Mouse (Mus musculus) small intestine, adult 2 months (tissue): ENCODE data around the gene Spryd7. TPM values are rescaled to one million over a fixed set of nuclear protein-coding genes. Genes with fewer than 3 reads are reported as not detected.
A peak's percentile ranks its signal among the peaks of the same experiment; 100 is the strongest.
"Not testable (repeated sequence)": the region's sequence is repeated elsewhere in the genome, so short reads cannot be mapped to it uniquely, and the experiment has no call there.

Source experiments
- H3K27ac ChIP-seq: fragments of 200-500 bp; 2 replicates; pipeline ENCODE4 v1.5.1; 2012; ENCODE audit warnings: low read depth, low read length, control low read depth, inconsistent platforms; ENCODE audit not compliant: insufficient read depth
- H3K27me3 ChIP-seq: fragments of 200-500 bp; 2 replicates; pipeline ENCODE4 v1.6.1; 2012; ENCODE audit warnings: mild to moderate bottlenecking, moderate library complexity, low read length, inconsistent platforms; ENCODE audit not compliant: control insufficient read depth, insufficient read depth
- H3K36me3 ChIP-seq: fragments of 200-500 bp; 2 replicates; pipeline ENCODE4 v1.6.1; 2012; ENCODE audit warnings: mild to moderate bottlenecking, low read length, control low read depth, inconsistent platforms; ENCODE audit not compliant: control insufficient read depth, insufficient read depth
- H3K4me1 ChIP-seq: fragments of 200-500 bp; 2 replicates; pipeline ENCODE4 v1.6.1; 2012; ENCODE audit warnings: low read length, inconsistent platforms, mixed read lengths; ENCODE audit not compliant: control insufficient read depth, insufficient read depth, insufficient read length
- H3K4me3 ChIP-seq: fragments of 200-500 bp; 2 replicates; pipeline ENCODE4 v1.5.1; 2012; ENCODE audit warnings: low read depth, mild to moderate bottlenecking, control low read depth, inconsistent platforms, low read length, moderate library complexity
- CTCF ChIP-seq: fragments of 200-500 bp; IDR thresholded peaks from 2 replicates; pipeline ENCODE4 v1.5.1; 2012; ENCODE audit warnings: low read depth, mild to moderate bottlenecking, control low read depth, inconsistent platforms, low read length, moderate library complexity, mixed read lengths; ENCODE audit not compliant: insufficient replicate concordance, insufficient read length; ENCODE audit errors: extremely low read depth
- POLR2A ChIP-seq: fragments of 200-500 bp; IDR thresholded peaks from 2 replicates; pipeline ENCODE4 v1.6.1; 2012; ENCODE audit warnings: low read depth, mild to moderate bottlenecking, control low read depth, inconsistent platforms, low read length, moderate library complexity
- WGBS: fragments of 180-500 bp; shearing (Covaris S2); methylation state at CpG from one replicate; pipeline ENCODE4 v1.1.7; 2018; 5-methylcytosine and 5-hydroxymethylcytosine counted together
- polyA plus RNA-seq: library from polyadenylated mRNA; depleted of rRNA; stranded (reverse); fragments of >200 nt; gene quantifications from 2 replicates; pipeline ENCODE4 v1.2.3, GENCODE M21; 2012

Gene Spryd7
- polyA plus RNA-seq, 1 experiment, result 31.8 TPM

- no peak overlapping the region for H3K27ac ChIP-seq
- H3K4me1 ChIP-seq, result no peaks in the 10 kb centered on the region; the same call in 1 of the 2 replicates
- no peak overlapping the region for H3K4me3 ChIP-seq
- H3K36me3 ChIP-seq, result no peaks in the 10 kb centered on the region
- WGBS, result 41% methylated on average over 9 of the region's 9 CpGs
- TF ChIP-seq CTCF (no peak), POLR2A (no peak)
- no peaks in the 10 kb centered on the region for H3K27me3 ChIP-seq
Measured at GRCm38 (mm10) chr14:61596719-61597426, 40.2 kb upstream of the Spryd7 start.

GRCm38 (mm10) chr14:61589288-61590065 is 32.8 kb upstream of the Spryd7 start:
- Histone ChIP-seq H3K27me3 (no peaks in the 10 kb centered on the region), H3K27ac (no peak overlapping the region), H3K4me1 (no peaks in the 10 kb centered on the region), H3K4me3 (no peak overlapping the region), H3K36me3 (no peaks in the 10 kb centered on the region)
- TF ChIP-seq POLR2A (no peak), CTCF (no peak)
- WGBS, result 51% methylated on average over 4 of the region's 4 CpGs

DNA sequence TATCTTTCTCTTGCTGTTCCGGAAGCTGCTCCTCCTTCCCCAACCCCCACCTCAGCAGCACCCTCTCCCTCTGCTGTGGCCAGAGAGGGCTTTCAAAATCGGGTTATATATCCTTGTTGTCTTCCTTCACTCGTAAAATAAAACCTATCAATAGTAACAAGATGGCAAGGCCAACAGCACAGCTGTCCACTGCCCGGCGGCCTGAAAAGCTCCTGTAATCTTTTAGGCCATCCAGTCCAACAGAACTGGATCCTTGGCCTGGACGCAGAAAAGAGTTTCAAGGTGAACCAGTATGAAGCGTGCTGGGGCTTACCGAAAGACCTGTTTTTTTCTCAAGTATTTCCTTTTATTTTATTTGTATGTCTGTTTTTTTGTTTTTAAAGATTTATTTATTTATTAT is 19.3 kb upstream of the Spryd7 start:
- Histone ChIP-seq H3K4me3 (no peak overlapping the region), H3K27me3 (no peaks in the 10 kb centered on the region), H3K4me1 (peaks cover 3% of the 10 kb centered on the region; the same call in 1 of the 2 replicates), H3K36me3 (no peaks in the 10 kb centered on the region), H3K27ac (no peak overlapping the region)
- WGBS, result 90% methylated on average over 8 of the region's 8 CpGs
- TF ChIP-seq CTCF, result no peak
- TF ChIP-seq POLR2A, result no peak

DNA sequence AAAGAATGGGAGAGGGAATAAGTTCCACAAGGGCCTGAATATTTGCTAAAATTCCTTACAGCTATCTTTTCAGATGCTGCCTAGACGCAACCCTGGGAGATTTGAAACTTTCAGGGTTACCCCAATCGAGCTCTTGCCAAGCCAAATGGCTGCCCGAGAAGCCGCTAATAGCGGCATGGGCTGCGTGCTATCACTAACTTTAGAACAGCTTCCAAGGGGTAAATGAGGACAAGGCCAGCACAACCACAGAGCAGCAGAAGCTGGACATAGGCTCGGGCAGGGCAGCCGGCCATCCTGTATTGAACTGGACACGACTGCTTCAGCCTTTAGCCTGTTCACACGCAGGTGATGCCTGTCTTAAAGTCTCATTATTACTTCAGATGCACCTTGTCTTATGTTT is 18.4 kb upstream of the Spryd7 start:
- Histone ChIP-seq H3K4me3 (no peak overlapping the region), H3K36me3 (no peaks in the 10 kb centered on the region), H3K4me1 (peaks cover 3% of the 10 kb centered on the region; the same call in 1 of the 2 replicates), H3K27ac (no peak overlapping the region), H3K27me3 (no peaks in the 10 kb centered on the region)
- 92% methylated on average over 10 of the region's 10 CpGs for WGBS
- no peak for TF ChIP-seq POLR2A
- TF ChIP-seq CTCF, result no peak

DNA sequence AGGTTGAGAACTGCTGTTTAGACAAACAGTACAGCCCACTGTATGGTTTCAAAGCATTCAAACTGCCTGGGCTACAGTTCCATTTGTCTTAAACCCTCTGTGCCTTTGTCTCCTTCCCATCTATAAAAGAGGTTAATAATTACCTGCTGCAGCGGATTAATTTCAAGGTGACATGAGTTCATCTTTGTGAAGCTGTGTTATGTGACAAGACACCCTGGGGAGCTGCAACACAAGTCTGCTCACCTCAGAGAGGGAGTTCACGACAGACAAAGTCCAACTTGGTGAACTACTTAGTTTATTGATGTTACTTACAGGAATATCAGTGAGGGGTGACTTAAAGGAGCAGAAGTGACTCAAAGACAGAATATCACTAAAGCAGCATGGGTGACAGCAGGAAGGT is 15.4 kb upstream of the Spryd7 start:
- no peaks in the 10 kb centered on the region for H3K36me3 ChIP-seq
- H3K4me1 ChIP-seq, result peaks cover 3% of the 10 kb centered on the region; the same call in 1 of the 2 replicates
- 36% methylated on average over 2 of the region's 2 CpGs for WGBS
- TF ChIP-seq POLR2A, result no peak
- no peak for TF ChIP-seq CTCF
- no peak overlapping the region for H3K4me3 ChIP-seq
- H3K27ac ChIP-seq, result peak overlapping the region; percentile 40
- H3K27me3 ChIP-seq, result no peaks in the 10 kb centered on the region

DNA sequence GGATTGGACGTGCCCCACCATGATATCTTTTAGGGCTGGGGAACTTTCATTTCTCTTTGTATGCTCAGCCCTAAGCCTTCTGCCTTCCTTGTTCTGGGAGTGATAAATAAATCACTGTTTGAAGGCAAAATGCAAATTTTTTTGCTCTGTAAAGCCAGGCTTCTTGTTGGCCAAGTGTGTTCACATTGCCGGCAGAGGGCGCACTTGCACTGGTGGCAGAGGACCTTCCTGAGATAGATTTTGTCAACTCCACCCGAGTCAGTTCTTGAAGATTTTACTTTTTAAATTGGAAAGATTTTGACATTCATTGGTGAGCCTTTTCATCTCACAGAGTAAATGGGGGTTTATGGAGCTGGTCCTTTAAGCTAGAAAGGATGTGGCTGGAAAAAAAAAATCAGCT is 14.7 kb upstream of the Spryd7 start:
- Histone ChIP-seq H3K36me3 (no peaks in the 10 kb centered on the region), H3K4me1 (peaks cover 3% of the 10 kb centered on the region; the same call in 1 of the 2 replicates), H3K4me3 (no peak overlapping the region), H3K27ac (no peak overlapping the region), H3K27me3 (no peaks in the 10 kb centered on the region)
- TF ChIP-seq POLR2A (no peak), CTCF (peak; percentile 99; the same call in 1 of the 2 replicates)
- WGBS, result 7% methylated on average over 4 of the region's 4 CpGs

GRCm38 (mm10) chr14:61569344-61569743 is 12.7 kb upstream of the Spryd7 start:
- no peak overlapping the region for H3K4me3 ChIP-seq
- TF ChIP-seq POLR2A, result no peak
- TF ChIP-seq CTCF, result no peak
- no peaks in the 10 kb centered on the region for H3K27me3 ChIP-seq
- H3K36me3 ChIP-seq, result no peaks in the 10 kb centered on the region
- 62% methylated on average over 2 of the region's 2 CpGs for WGBS
- peaks cover 3% of the 10 kb centered on the region; the same call in 1 of the 2 replicates for H3K4me1 ChIP-seq
- no peak overlapping the region for H3K27ac ChIP-seq

GRCm38 (mm10) chr14:61566211-61566610 is 9.5 kb upstream of the Spryd7 start:
- WGBS, result 70% methylated on average over 4 of the region's 4 CpGs
- H3K36me3 ChIP-seq, H3K27me3 ChIP-seq, H3K27ac ChIP-seq, H3K4me1 ChIP-seq, H3K4me3 ChIP-seq: not testable (repeated sequence)
